Mouse (Mus musculus): ENCODE measurements around the gene Pde8b. TPM values are rescaled to one million over a fixed set of nuclear protein-coding genes. Genes with fewer than 3 reads are reported as not detected.

Gene Pde8b
- total and polyA plus RNA-seq, 3 experiments, result 64.8 to 181 (median 173) TPM

- no peak for DNase-seq
Observed at GRCm38 (mm10) chr13:95140460-95141079, 109.6 kb downstream of the Pde8b start.

GRCm38 (mm10) chr13:95135326-95136150 is 114.6 kb downstream of the Pde8b start:
- no peak for DNase-seq

- DNase-seq, result no peak
Observed at GRCm38 (mm10) chr13:95131848-95132247, 118.3 kb downstream of the Pde8b start.

- no peak for DNase-seq
Observed at GRCm38 (mm10) chr13:95131041-95131440, 119.1 kb downstream of the Pde8b start.

- no peak for DNase-seq
Observed at GRCm38 (mm10) chr13:95127288-95127687, 122.8 kb downstream of the Pde8b start.

GRCm38 (mm10) chr13:95126801-95127200 is 123.3 kb downstream of the Pde8b start:
- DNase-seq, result no peak

GRCm38 (mm10) chr13:95125546-95126215 is 124.5 kb downstream of the Pde8b start:
- peak; percentile 77 for DNase-seq

GRCm38 (mm10) chr13:95120570-95120969 is 129.6 kb downstream of the Pde8b start:
- no peak for DNase-seq

- DNase-seq, result no peak
Observed at GRCm38 (mm10) chr13:95113763-95114162, 136.4 kb downstream of the Pde8b start.

GRCm38 (mm10) chr13:95109555-95109954 is 140.6 kb downstream of the Pde8b start:
- no peak for DNase-seq

GRCm38 (mm10) chr13:95108035-95108434 is 142.1 kb downstream of the Pde8b start:
- no peak for DNase-seq

GRCm38 (mm10) chr13:95104865-95105264 is 145.3 kb downstream of the Pde8b start:
- DNase-seq, result no peak

GRCm38 (mm10) chr13:95102985-95103590 is 147.0 kb downstream of the Pde8b start:
- DNase-seq, result no peak

GRCm38 (mm10) chr13:95101315-95101714 is 148.8 kb downstream of the Pde8b start:
- no peak for DNase-seq

GRCm38 (mm10) chr13:95098931-95099720 is 151.0 kb downstream of the Pde8b start:
- peak; percentile 81 for DNase-seq

- no peak for DNase-seq
Observed at GRCm38 (mm10) chr13:95096646-95097045, 153.5 kb downstream of the Pde8b start.

- no peak for DNase-seq
Observed at GRCm38 (mm10) chr13:95095860-95096259, 154.3 kb downstream of the Pde8b start.

GRCm38 (mm10) chr13:95091546-95092445 is 158.3 kb downstream of the Pde8b start:
- no peak for DNase-seq

GRCm38 (mm10) chr13:95087358-95087787 is 162.8 kb downstream of the Pde8b start:
- no peak for DNase-seq

- DNase-seq, result no peak
Observed at GRCm38 (mm10) chr13:95086033-95086432, 164.1 kb downstream of the Pde8b start.

Data from adrenal gland, adult 2 months (tissue).